Mouse (Mus musculus): ENCODE measurements at regions not wholly inside any gene's neighbourhood (a gene's known extent, or its start where the extent isn't known, plus 50 kb on each side); places are given as distances from the start of the nearest gene placed in this dataset. TPM values are rescaled to one million over a fixed set of nuclear protein-coding genes. Genes with fewer than 3 reads are reported as not detected.

GRCm38 (mm10) chr9:115858848-115859247 lies 50.4 kb upstream of the Gadl1 start:
- Histone ChIP-seq H3K4me3 (replicated peaks; ENCODE audit: low read length) (no peak overlapping the region), H3K4me1 (replicated peaks; ENCODE audit: control insufficient read depth, insufficient read depth, low read length) (no peaks in the 10 kb centered on the region), H3K27me3 (ENCODE audit: control insufficient read depth, insufficient read depth, low read length) (no peaks in the 10 kb centered on the region), H3K9ac (no peak overlapping the region), H3K36me3 (replicated peaks; ENCODE audit: control insufficient read depth, insufficient read depth) (no peaks in the 10 kb centered on the region), H3K27ac (no peak overlapping the region), H3K9me3 (ENCODE audit: control insufficient read depth, low read length) (no peaks in the 10 kb centered on the region), H3K4me2 (replicated peaks) (no peak overlapping the region)
- no peak for DNase-seq (ENCODE audit: low spot score)
- no peak for ATAC-seq (ENCODE audit: low FRiP score)
- 75% methylated on average over 3 of the region's 3 CpGs for WGBS

MicroRNAs encoded in the stretch of these regions (microRNA counts, 519-probe panel; counts per million panel counts)
- microRNA mmu-miR-467h+mmu-miR-669d+mmu-miR-669l: not detected

Small RNA genes in the stretch of these regions (microRNA-seq; reads per million reads assigned to microRNA genes)
- gene Gm22243 (not detected), gene Gm25510 (not detected), gene Gm26303 (not detected), gene Mir467h (not detected)

Data from hindbrain, embryonic 14.5 days (tissue).